Mouse (Mus musculus) heart, postnatal 0 days (tissue): ENCODE results near the gene Itgb3. TPM values are rescaled to one million over a fixed set of nuclear protein-coding genes. Genes with fewer than 3 reads are reported as not detected.

Source experiments
- ATAC-seq: fragments of 200-750 bp; cut with Nextera tagmentation; 2 replicates; pipeline ENCODE4 v1.8.0; 2017; ENCODE audit warnings: low read depth, moderate number of reproducible peaks, moderate library complexity; ENCODE audit not compliant: insufficient read depth
- DNase-seq: peaks from one replicate; pipeline ENCODE4 v3.0.0-alpha.2; 2016; ENCODE audit warnings: low spot score
- H3K27ac ChIP-seq: fragments of 300-500 bp; sonication (generic); 2 replicates; pipeline ENCODE4 v1.5.1; 2014; ENCODE audit warnings: low read depth, mild to moderate bottlenecking
- H3K27me3 ChIP-seq: fragments of 300-500 bp; sonication (generic); 2 replicates; pipeline ENCODE4 v1.6.1; 2014; ENCODE audit warnings: low read length, mixed read lengths; ENCODE audit not compliant: control insufficient read depth, insufficient read depth
- H3K36me3 ChIP-seq: fragments of 300-500 bp; sonication (generic); replicated peaks from 2 replicates; pipeline ENCODE4 v1.6.1; 2014; ENCODE audit warnings: low read length, mixed read lengths; ENCODE audit not compliant: control insufficient read depth, insufficient read depth
- H3K4me1 ChIP-seq: fragments of 300-500 bp; sonication (generic); 2 replicates; pipeline ENCODE4 v1.6.1; 2014; ENCODE audit warnings: antibody characterized with exemption; ENCODE audit not compliant: control insufficient read depth, insufficient read depth
- H3K4me2 ChIP-seq: fragments of 300-500 bp; sonication (generic); 2 replicates; pipeline ENCODE4 v1.6.1; 2014; ENCODE audit warnings: low read depth, mild to moderate bottlenecking, low read length, moderate library complexity
- H3K4me3 ChIP-seq: fragments of 300-500 bp; sonication (generic); 2 replicates; pipeline ENCODE4 v1.5.1; 2014; ENCODE audit warnings: low read depth, low read length
- H3K9ac ChIP-seq: fragments of 300-500 bp; sonication (generic); replicated peaks from 2 replicates; pipeline ENCODE4 v1.6.1; 2014; ENCODE audit warnings: low read depth, low read length, mixed read lengths
- H3K9me3 ChIP-seq: fragments of 300-500 bp; sonication (generic); replicated peaks from 2 replicates; pipeline ENCODE4 v1.6.1; 2016; ENCODE audit warnings: low read length; ENCODE audit not compliant: control insufficient read depth
- CTCF ChIP-seq: IDR thresholded peaks from 2 replicates; pipeline ENCODE4 v1.5.1; 2016; ENCODE audit warnings: antibody characterized with exemption, control low read depth, low read depth
- EP300 ChIP-seq: IDR thresholded peaks from 2 replicates; pipeline ENCODE4 v1.6.1; 2016; ENCODE audit warnings: antibody characterized with exemption, low read depth
- WGBS: fragments of 180-500 bp; shearing (Covaris S2); extraction: QIAGEN DNeasy Blood & Tissue Kit; methylation state at CpG from one replicate; pipeline ENCODE4 v1.1.7; 2014; 5-methylcytosine and 5-hydroxymethylcytosine counted together
- polyA plus RNA-seq: library from polyadenylated mRNA; unstranded; fragments of >200 nt; fragmentation: Nextera tagmentation; extraction: Ambion mirVana; gene quantifications from 2 replicates; pipeline ENCODE4 v1.2.1, GENCODE M21; 2015
- total RNA-seq: library from RNA; depleted of rRNA; stranded (reverse); fragments of >200 nt; gene quantifications from 2 replicates; pipeline ENCODE4 v1.2.3, GENCODE M21; 2014; ENCODE audit warnings: low replicate concordance

The Itgb3 gene
- total and polyA plus RNA-seq, 2 experiments from 2014 or later = 1.6 to 16.4 TPM

- Histone ChIP-seq H3K36me3 (no peaks in the 10 kb centered on the region; the same call in 1 of the 2 replicates), H3K27ac (no peak overlapping the region; the same call in 1 of the 2 replicates), H3K9ac (no peak overlapping the region), H3K4me1 (peaks cover 31% of the 10 kb centered on the region), H3K27me3 (no peaks in the 10 kb centered on the region), H3K4me2 (peak overlapping the region; percentile 40; the same call in 1 of the 2 replicates), H3K9me3 (no peaks in the 10 kb centered on the region), H3K4me3 (0 out of 2 replicates have a peak overlapping the region, but pooled peaks have one; percentile 27)
- 61% methylated on average over 8 of the region's 8 CpGs for WGBS
- TF ChIP-seq CTCF (no peak), EP300 (no peak)
- DNase-seq (no peak), ATAC-seq (no peak)
Measured at GRCm38 (mm10) chr11:104579575-104579974, 28.2 kb upstream of the Itgb3 start.

DNA sequence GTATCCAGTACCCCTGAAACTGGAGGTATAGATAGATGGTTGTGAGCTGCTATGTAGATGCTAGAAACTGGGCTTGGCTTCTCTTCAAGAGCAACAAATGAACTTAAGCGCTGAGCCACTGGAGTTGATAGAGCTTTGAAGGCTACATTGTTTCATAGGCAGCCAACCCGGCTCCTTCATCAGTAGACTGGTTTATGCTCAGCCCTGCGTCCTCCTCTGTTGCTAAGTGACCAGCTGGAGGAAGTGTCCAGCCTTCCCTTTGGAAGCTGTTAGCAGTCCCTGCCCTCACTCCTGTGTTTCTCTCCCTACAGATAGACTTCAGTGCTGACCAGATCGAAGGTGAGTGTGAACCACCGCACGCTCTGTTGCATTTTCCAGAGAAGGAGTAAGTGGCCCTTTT, 27.7 kb upstream of the Itgb3 start:
- Histone ChIP-seq H3K9ac (no peak overlapping the region), H3K36me3 (no peaks in the 10 kb centered on the region; the same call in 1 of the 2 replicates), H3K4me3 (no peak overlapping the region), H3K4me1 (peaks cover 31% of the 10 kb centered on the region), H3K4me2 (peak overlapping the region; percentile 1; the same call in 1 of the 2 replicates), H3K27me3 (no peaks in the 10 kb centered on the region), H3K9me3 (no peaks in the 10 kb centered on the region), H3K27ac (no peak overlapping the region)
- TF ChIP-seq CTCF = no peak
- TF ChIP-seq EP300 = no peak
- DNase-seq = peak; percentile 60
- ATAC-seq = peak; percentile 30; the same call in 1 of the 2 replicates
- 31% methylated on average over 6 of the region's 6 CpGs for WGBS

DNA sequence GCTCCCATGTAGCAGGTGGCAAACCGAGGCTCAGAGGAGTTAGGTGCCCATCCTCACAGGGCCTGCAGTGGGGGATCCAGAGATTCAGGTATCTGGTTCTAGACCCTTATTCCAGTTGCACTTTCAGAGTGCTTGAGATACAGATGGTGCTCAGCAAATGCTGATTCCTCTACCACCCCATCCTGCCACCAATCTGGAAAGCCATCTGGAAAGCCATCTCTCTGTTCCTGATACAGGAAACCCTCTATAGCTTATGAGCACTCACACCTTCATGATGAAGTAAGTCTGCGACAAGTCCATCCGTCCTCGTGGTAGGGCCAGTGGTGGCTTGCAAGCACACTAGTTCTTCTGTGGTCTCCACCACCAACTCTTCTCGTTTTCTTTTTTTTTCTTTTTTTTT, 27.2 kb upstream of the Itgb3 start:
- no peak for ATAC-seq
- Histone ChIP-seq H3K27ac (no peak overlapping the region), H3K27me3 (no peaks in the 10 kb centered on the region), H3K4me2 (peak overlapping the region; percentile 1; the same call in 1 of the 2 replicates), H3K9ac (no peak overlapping the region), H3K36me3 (no peaks in the 10 kb centered on the region; the same call in 1 of the 2 replicates), H3K4me1 (peaks cover 31% of the 10 kb centered on the region), H3K9me3 (no peaks in the 10 kb centered on the region), H3K4me3 (no peak overlapping the region)
- WGBS = 74% methylated on average over 5 of the region's 5 CpGs
- DNase-seq = no peak
- TF ChIP-seq EP300 = no peak
- TF ChIP-seq CTCF = no peak

DNA sequence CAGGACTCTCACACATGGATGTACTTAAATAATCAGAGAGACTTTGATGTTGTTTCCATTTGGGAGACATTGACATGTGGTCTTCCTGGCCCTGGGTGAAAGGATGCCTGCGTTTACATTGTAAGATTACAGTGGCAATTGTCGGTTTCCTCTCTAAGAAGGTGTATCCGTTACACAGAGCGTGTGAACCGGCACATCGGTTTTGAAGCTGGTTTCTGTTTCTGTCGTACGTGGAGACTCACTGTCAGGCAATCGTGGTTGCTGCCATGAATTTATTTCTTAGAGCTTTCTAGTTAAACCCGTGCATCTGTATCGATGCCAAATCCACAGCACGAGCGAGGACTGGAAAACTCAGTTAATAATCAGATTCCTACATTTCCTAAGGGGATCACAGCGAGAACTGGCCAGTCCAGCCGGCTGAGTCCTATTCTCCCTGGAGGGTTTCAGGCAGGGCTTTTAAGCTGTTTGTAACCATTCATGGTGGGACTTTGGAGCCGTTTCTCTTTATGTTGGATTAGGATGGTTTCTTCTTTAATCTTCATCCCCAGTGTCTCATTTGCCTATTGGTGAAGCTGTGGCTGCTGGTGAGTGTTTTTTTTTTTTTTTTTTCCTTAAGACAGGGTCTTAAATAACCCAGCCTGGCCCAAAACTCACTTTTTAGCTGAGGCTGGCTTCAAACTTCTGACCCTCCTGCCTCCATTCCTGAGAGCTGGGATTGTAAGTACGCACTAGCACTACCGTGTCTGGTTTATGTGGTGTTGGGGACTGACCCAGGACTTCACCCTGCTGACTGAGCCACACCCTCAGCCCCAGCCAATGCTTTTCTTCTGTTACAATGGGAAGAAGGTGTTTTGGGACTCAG, 26.1 kb upstream of the Itgb3 start:
- Histone ChIP-seq H3K9ac (peak overlapping the region; percentile 54), H3K4me2 (peak overlapping the region; percentile 58), H3K4me1 (peaks cover 28% of the 10 kb centered on the region), H3K27ac (peak overlapping the region; percentile 38), H3K27me3 (no peaks in the 10 kb centered on the region), H3K9me3 (no peaks in the 10 kb centered on the region), H3K4me3 (peak overlapping the region; percentile 32), H3K36me3 (peaks cover 6% of the 10 kb centered on the region)
- DNase-seq (peak; percentile 22), ATAC-seq (no peak)
- 40% methylated on average over 18 of the region's 18 CpGs for WGBS
- TF ChIP-seq EP300 = no peak
- TF ChIP-seq CTCF = no peak

DNA sequence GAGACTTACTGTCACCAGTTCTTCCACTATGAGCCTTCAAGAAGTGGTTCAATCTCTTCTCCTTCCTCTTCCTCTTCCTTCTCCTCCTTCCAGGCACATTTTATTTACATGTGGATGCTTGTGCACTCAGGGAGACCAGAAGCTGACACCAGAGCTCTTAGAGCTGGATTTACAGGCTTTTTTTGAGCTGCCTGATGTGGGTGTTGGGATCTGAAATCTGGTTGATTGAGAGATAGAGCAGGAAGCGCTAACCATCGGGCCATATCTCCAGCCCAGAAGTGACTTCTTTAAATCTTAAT, 25.5 kb upstream of the Itgb3 start:
- ATAC-seq (no peak), DNase-seq (no peak)
- Histone ChIP-seq H3K4me2 (peak overlapping the region; percentile 58; the same call in 1 of the 2 replicates), H3K36me3 (peaks cover 6% of the 10 kb centered on the region), H3K9ac (no peak overlapping the region), H3K27ac (peak overlapping the region; percentile 25; the same call in 1 of the 2 replicates), H3K27me3 (no peaks in the 10 kb centered on the region), H3K4me1 (peaks cover 22% of the 10 kb centered on the region), H3K4me3 (no peak overlapping the region), H3K9me3 (no peaks in the 10 kb centered on the region)
- TF ChIP-seq CTCF = no peak
- no peak for TF ChIP-seq EP300
- WGBS = 57% methylated on average over 2 of the region's 2 CpGs
